Mouse (Mus musculus): Measurements from ENCODE around the gene Zfp60. TPM values are rescaled to one million over a fixed set of nuclear protein-coding genes. Genes with fewer than 3 reads are reported as not detected.

The Zfp60 gene
- polyA plus RNA-seq, 1 experiment from 2014 or later = 8.4 TPM

DNA sequence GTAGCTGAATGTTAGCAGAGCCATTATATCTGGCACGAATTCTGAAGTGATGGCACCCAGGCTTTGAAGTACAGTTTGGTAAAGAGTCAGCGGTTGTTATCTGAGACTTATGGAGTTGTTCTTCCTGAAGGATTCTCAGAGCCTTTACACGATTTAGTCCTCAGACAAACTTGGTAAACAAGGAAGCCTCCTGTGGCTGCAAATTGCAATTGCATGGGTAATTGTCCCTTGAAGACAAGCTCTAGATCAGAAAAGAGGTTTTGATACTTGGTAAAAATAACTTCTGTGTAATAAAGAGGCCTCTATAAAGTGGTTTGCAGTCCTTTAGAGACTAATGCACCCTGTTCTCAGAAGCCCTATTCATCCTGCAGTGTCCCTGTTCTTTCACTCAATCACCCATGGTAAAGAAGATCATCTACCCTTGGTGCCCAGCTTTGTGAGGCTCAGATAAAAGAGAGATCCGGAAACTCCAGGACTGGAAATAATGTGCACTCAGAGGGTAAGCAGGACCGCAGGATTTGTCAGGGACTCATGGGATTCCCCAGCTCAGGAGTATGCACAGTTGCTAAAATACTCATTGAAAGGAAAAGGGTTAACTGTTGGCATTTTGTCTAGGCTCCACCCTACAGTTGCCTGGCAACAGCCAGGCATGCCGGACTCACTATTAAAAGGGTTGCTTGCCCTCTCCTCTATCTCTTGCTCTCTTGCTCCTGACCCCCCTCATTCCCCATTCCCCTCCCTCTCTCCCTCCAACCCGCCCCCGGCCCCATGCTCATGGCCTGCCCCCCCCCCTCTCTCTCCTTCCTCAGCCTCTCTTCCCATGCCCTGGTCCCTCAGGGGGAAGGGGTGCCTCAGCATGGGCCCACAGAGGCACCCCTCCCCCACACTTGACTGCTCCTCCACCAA lies 67.0 kb downstream of the Zfp60 start:
- Histone ChIP-seq H3K4me3 (ENCODE audit: low read depth, low read length) (no peak overlapping the region), H3K9ac (ENCODE audit: low read length) (no peak overlapping the region), H3K27ac (replicated peaks) (no peak overlapping the region), H3K36me3 (ENCODE audit: control insufficient read depth, insufficient read depth, low read length) (no peaks in the 10 kb centered on the region), H3K4me1 (replicated peaks; ENCODE audit: control insufficient read depth, insufficient read depth) (no peaks in the 10 kb centered on the region), H3K9me3 (ENCODE audit: control insufficient read depth, low read length) (no peaks in the 10 kb centered on the region), H3K27me3 (ENCODE audit: control insufficient read depth, insufficient read depth, low read length) (no peaks in the 10 kb centered on the region), H3K4me2 (replicated peaks; ENCODE audit: low read depth) (no peak overlapping the region)
- TF ChIP-seq CTCF (IDR thresholded peaks at IDR 0.05; ENCODE audit: low read depth) (peak; percentile 49), EP300 (optimal IDR thresholded peaks at IDR 0.05) (no peak)
- no peak for ATAC-seq (ENCODE audit: low FRiP score, low TSS enrichment)
- 29% methylated on average over 8 of the region's 8 CpGs for WGBS
- peak; percentile 23 for DNase-seq (ENCODE audit: low spot score)

DNA sequence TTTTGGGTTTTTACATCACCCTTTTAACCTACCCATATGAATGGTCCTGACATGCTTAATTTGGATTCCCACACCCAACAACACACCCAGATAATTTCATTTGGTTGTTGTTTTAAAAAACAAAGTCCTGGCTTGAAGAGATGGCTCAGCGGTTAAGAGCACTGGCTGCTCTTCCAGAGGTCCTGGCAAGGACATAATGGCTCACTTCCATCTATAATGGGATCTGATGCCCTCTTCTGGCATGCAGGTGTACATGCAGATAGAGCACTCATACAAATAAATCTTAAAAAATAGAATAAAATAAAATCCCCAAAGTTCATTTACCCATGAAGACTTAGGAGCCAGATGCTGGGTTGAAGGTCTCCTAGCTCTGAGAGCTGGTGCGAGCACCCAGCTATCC lies 69.9 kb downstream of the Zfp60 start:
- Histone ChIP-seq H3K9ac (ENCODE audit: low read length) (no peak overlapping the region), H3K27me3 (ENCODE audit: control insufficient read depth, insufficient read depth, low read length) (no peaks in the 10 kb centered on the region), H3K27ac (replicated peaks) (no peak overlapping the region), H3K9me3 (ENCODE audit: control insufficient read depth, low read length) (no peaks in the 10 kb centered on the region), H3K36me3 (ENCODE audit: control insufficient read depth, insufficient read depth, low read length) (no peaks in the 10 kb centered on the region), H3K4me2 (replicated peaks; ENCODE audit: low read depth) (no peak overlapping the region), H3K4me3 (ENCODE audit: low read depth, low read length) (no peak overlapping the region), H3K4me1 (replicated peaks; ENCODE audit: control insufficient read depth, insufficient read depth) (no peaks in the 10 kb centered on the region)
- WGBS = 47% methylated on average over 2 of the region's 2 CpGs
- TF ChIP-seq EP300 (optimal IDR thresholded peaks at IDR 0.05) (no peak), CTCF (IDR thresholded peaks at IDR 0.05; ENCODE audit: low read depth) (peak; percentile 60)
- ATAC-seq (ENCODE audit: low FRiP score, low TSS enrichment) = no peak
- no peak for DNase-seq (ENCODE audit: low spot score)

- no peak overlapping the region for H3K4me3 ChIP-seq (ENCODE audit: low read depth, low read length)
- no peaks in the 10 kb centered on the region for H3K36me3 ChIP-seq (ENCODE audit: control insufficient read depth, insufficient read depth, low read length)
- no peaks in the 10 kb centered on the region for H3K9me3 ChIP-seq (ENCODE audit: control insufficient read depth, low read length)
- no peak overlapping the region for H3K27ac ChIP-seq (replicated peaks)
- H3K27me3 ChIP-seq (ENCODE audit: control insufficient read depth, insufficient read depth, low read length) = no peaks in the 10 kb centered on the region
- no peaks in the 10 kb centered on the region for H3K4me1 ChIP-seq (replicated peaks; ENCODE audit: control insufficient read depth, insufficient read depth)
- DNase-seq (ENCODE audit: low spot score) (no peak), ATAC-seq (ENCODE audit: low FRiP score, low TSS enrichment) (no peak)
- TF ChIP-seq CTCF (IDR thresholded peaks at IDR 0.05; ENCODE audit: low read depth) (no peak), EP300 (optimal IDR thresholded peaks at IDR 0.05) (no peak)
- no peak overlapping the region for H3K9ac ChIP-seq (ENCODE audit: low read length)
- H3K4me2 ChIP-seq (replicated peaks; ENCODE audit: low read depth) = no peak overlapping the region
- WGBS = 76% methylated on average over 5 of the region's 5 CpGs
Observed at GRCm38 (mm10) chr7:27802986-27803385, 71.8 kb downstream of the Zfp60 start.

Other genes with a start within 250 kb of the Zfp60 start
- 50.0 and 53.0 TPM in 2 replicates for gene Sertad1, start 244.5 kb upstream of the Zfp60 start, polyA plus RNA-seq (2015; fragmentation: Nextera tagmentation; extraction: Ambion mirVana)
- 2.1 and 2.2 TPM in 2 replicates for gene Prx, start 232.1 kb upstream of the Zfp60 start, polyA plus RNA-seq (2015; fragmentation: Nextera tagmentation; extraction: Ambion mirVana)
- 0.23 and 0.39 TPM in 2 replicates for gene Hipk4, start 208.1 kb upstream of the Zfp60 start, polyA plus RNA-seq (2015; fragmentation: Nextera tagmentation; extraction: Ambion mirVana)
- 117 and 128 TPM in 2 replicates for gene Pld3, start 178.2 kb upstream of the Zfp60 start, polyA plus RNA-seq (2015; fragmentation: Nextera tagmentation; extraction: Ambion mirVana)
- 11.4 TPM in 2 replicates for gene 2310022A10Rik, start 178.2 kb upstream of the Zfp60 start, polyA plus RNA-seq (2015; fragmentation: Nextera tagmentation; extraction: Ambion mirVana)
- gene Akt2, start 139.8 kb upstream of the Zfp60 start, polyA plus RNA-seq (2015; fragmentation: Nextera tagmentation; extraction: Ambion mirVana) = 42.6 and 46.5 TPM in 2 replicates
- 1.4 and 1.6 TPM in 2 replicates for gene Ttc9b, start 77.5 kb upstream of the Zfp60 start, polyA plus RNA-seq (2015; fragmentation: Nextera tagmentation; extraction: Ambion mirVana)
- 4.2 and 4.6 TPM in 2 replicates for gene Map3k10, start 56.8 kb upstream of the Zfp60 start, polyA plus RNA-seq (2015; fragmentation: Nextera tagmentation; extraction: Ambion mirVana)
- gene Zfp607b, start 42.0 kb upstream of the Zfp60 start, polyA plus RNA-seq (2015; fragmentation: Nextera tagmentation; extraction: Ambion mirVana) = 1.9 and 2.0 TPM in 2 replicates
- 1.3 and 1.6 TPM in 2 replicates for gene Zfp626, start 75.8 kb downstream of the Zfp60 start, polyA plus RNA-seq (2015; fragmentation: Nextera tagmentation; extraction: Ambion mirVana)
- 2.8 and 3.0 TPM in 2 replicates for gene Zfp59, start 107.2 kb downstream of the Zfp60 start, polyA plus RNA-seq (2015; fragmentation: Nextera tagmentation; extraction: Ambion mirVana)
- 1.4 and 1.6 TPM in 2 replicates for gene Zfp607a, start 126.1 kb downstream of the Zfp60 start, polyA plus RNA-seq (2015; fragmentation: Nextera tagmentation; extraction: Ambion mirVana)
- 3.7 and 4.6 TPM in 2 replicates for gene Zfp974, start 198.1 kb downstream of the Zfp60 start, polyA plus RNA-seq (2015; fragmentation: Nextera tagmentation; extraction: Ambion mirVana)
- 6.2 and 7.3 TPM in 2 replicates for gene Zfp780b, start 247.8 kb downstream of the Zfp60 start, polyA plus RNA-seq (2015; fragmentation: Nextera tagmentation; extraction: Ambion mirVana)

All from stomach, postnatal 0 days (tissue).